Mouse (Mus musculus): Measurements from ENCODE around the gene Aacs. TPM values are rescaled to one million over a fixed set of nuclear protein-coding genes. Genes with fewer than 3 reads are reported as not detected.

Gene Aacs
- polyA plus RNA-seq, 1 experiment from 2014 or later: 17.9 TPM

- H3K9me3 ChIP-seq (replicated peaks): no peaks in the 10 kb centered on the region
- 0 out of 2 replicates have a peak overlapping the region, but pooled peaks have one; percentile 54 for H3K27ac ChIP-seq
- H3K4me2 ChIP-seq: no peak overlapping the region
- no peak for ATAC-seq (ENCODE audit: low read depth)
- 54% methylated on average over 4 of the region's 4 CpGs for WGBS (ENCODE audit: insufficient replicate concordance)
- H3K4me3 ChIP-seq (replicated peaks): no peak overlapping the region
- no peak overlapping the region for H3K9ac ChIP-seq
- no peak for DNase-seq
- peaks cover 79% of the 10 kb centered on the region for H3K4me1 ChIP-seq (replicated peaks)
- peaks cover 12% of the 10 kb centered on the region; the same call in 1 of the 2 replicates for H3K36me3 ChIP-seq
- H3K27me3 ChIP-seq: no peaks in the 10 kb centered on the region
These were observed 31.1 kb upstream of the Aacs start for GRCm38 (mm10) chr5:125444554-125444953.

- 71% methylated on average over 7 of the region's 7 CpGs for WGBS (ENCODE audit: insufficient replicate concordance)
- H3K27me3 ChIP-seq: no peaks in the 10 kb centered on the region
- no peak overlapping the region for H3K4me2 ChIP-seq
- peaks cover 75% of the 10 kb centered on the region for H3K4me1 ChIP-seq (replicated peaks)
- DNase-seq (no peak), ATAC-seq (ENCODE audit: low read depth) (no peak)
- no peaks in the 10 kb centered on the region for H3K9me3 ChIP-seq (replicated peaks)
- no peak overlapping the region for H3K27ac ChIP-seq
- H3K4me3 ChIP-seq (replicated peaks): no peak overlapping the region
- peaks cover 12% of the 10 kb centered on the region; the same call in 1 of the 2 replicates for H3K36me3 ChIP-seq
- no peak overlapping the region for H3K9ac ChIP-seq
These were observed 29.3 kb upstream of the Aacs start for GRCm38 (mm10) chr5:125446344-125446743.

GRCm38 (mm10) chr5:125448026-125448425 is 27.6 kb upstream of the Aacs start:
- H3K9me3 ChIP-seq (replicated peaks): no peaks in the 10 kb centered on the region
- peaks cover 26% of the 10 kb centered on the region; the same call in 1 of the 2 replicates for H3K36me3 ChIP-seq
- no peaks in the 10 kb centered on the region for H3K27me3 ChIP-seq
- no peak overlapping the region for H3K4me2 ChIP-seq
- H3K9ac ChIP-seq: no peak overlapping the region
- whole genome bisulfite sequencing (ENCODE audit: insufficient replicate concordance): 76% methylated on average over 3 of the region's 3 CpGs
- ATAC-seq (ENCODE audit: low read depth): no peak
- H3K4me3 ChIP-seq (replicated peaks): no peak overlapping the region
- H3K27ac ChIP-seq: no peak overlapping the region; the same call in 1 of the 2 replicates
- no peak for DNase-seq
- peaks cover 72% of the 10 kb centered on the region for H3K4me1 ChIP-seq (replicated peaks)

- 52% methylated on average over 4 of the region's 4 CpGs for WGBS (ENCODE audit: insufficient replicate concordance)
- DNase-seq: no peak
- peaks cover 66% of the 10 kb centered on the region for H3K4me1 ChIP-seq (replicated peaks)
These were observed 27.0 kb upstream of the Aacs start for GRCm38 (mm10) chr5:125448631-125449030.

GRCm38 (mm10) chr5:125449306-125449705 is 26.3 kb upstream of the Aacs start:
- Histone ChIP-seq H3K27ac (no peak overlapping the region), H3K4me1 (replicated peaks) (peaks cover 59% of the 10 kb centered on the region), H3K9ac (no peak overlapping the region), H3K4me3 (replicated peaks) (no peak overlapping the region), H3K27me3 (no peaks in the 10 kb centered on the region), H3K4me2 (no peak overlapping the region), H3K9me3 (replicated peaks) (no peaks in the 10 kb centered on the region), H3K36me3 (peaks cover 31% of the 10 kb centered on the region)
- ATAC-seq (ENCODE audit: low read depth): no peak
- no peak for DNase-seq
- WGBS (ENCODE audit: insufficient replicate concordance): 57% methylated on average over 5 of the region's 5 CpGs

More at GRCm38 (mm10) chr5:125448631-125449030, 27.0 kb upstream of the Aacs start:
- H3K4me3 ChIP-seq (replicated peaks): no peak overlapping the region
- ATAC-seq (ENCODE audit: low read depth): no peak
- peaks cover 25% of the 10 kb centered on the region; the same call in 1 of the 2 replicates for H3K36me3 ChIP-seq
- no peaks in the 10 kb centered on the region for H3K27me3 ChIP-seq
- H3K27ac ChIP-seq: no peak overlapping the region
- no peak overlapping the region for H3K4me2 ChIP-seq
- H3K9me3 ChIP-seq (replicated peaks): no peaks in the 10 kb centered on the region
- no peak overlapping the region for H3K9ac ChIP-seq

DNA sequence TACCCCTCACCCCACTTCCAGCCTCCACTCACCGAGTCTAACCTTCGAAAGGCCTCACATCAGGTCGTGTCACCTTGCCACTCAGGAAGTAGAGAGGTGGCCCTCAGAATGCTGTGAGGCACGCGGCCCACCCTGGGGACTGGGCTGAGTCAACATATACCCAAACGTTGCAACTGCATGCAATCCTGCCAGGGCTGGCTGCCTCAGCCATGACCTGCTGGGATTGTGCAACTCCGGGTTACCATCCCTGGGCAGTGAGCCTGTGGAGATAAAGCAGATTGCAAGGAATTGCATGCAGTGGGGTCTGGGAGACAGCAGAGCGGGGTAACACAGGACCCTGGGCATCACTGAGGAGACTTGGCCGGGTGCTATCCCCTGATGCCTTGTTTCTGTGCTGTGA is 23.0 kb upstream of the Aacs start:
- Histone ChIP-seq H3K4me1 (replicated peaks) (peaks cover 59% of the 10 kb centered on the region), H3K9me3 (replicated peaks) (no peaks in the 10 kb centered on the region), H3K9ac (no peak overlapping the region), H3K4me3 (replicated peaks) (no peak overlapping the region), H3K4me2 (no peak overlapping the region), H3K27me3 (no peaks in the 10 kb centered on the region), H3K36me3 (peaks cover 36% of the 10 kb centered on the region), H3K27ac (0 out of 2 replicates have a peak overlapping the region, but pooled peaks have one; percentile 19)
- ATAC-seq (ENCODE audit: low read depth) (peak; percentile 40), DNase-seq (no peak)
- 74% methylated on average over 9 of the region's 9 CpGs for WGBS (ENCODE audit: insufficient replicate concordance)

- Histone ChIP-seq H3K4me1 (replicated peaks) (peaks cover 54% of the 10 kb centered on the region), H3K9ac (no peak overlapping the region), H3K4me2 (no peak overlapping the region), H3K9me3 (replicated peaks) (no peaks in the 10 kb centered on the region), H3K4me3 (replicated peaks) (no peak overlapping the region), H3K27me3 (no peaks in the 10 kb centered on the region), H3K27ac (peak overlapping the region; percentile 73), H3K36me3 (peaks cover 36% of the 10 kb centered on the region)
- 38% methylated on average over 6 of the region's 6 CpGs for WGBS (ENCODE audit: insufficient replicate concordance)
- peak; percentile 25 for DNase-seq
- ATAC-seq (ENCODE audit: low read depth): peak; percentile 58
These were observed 19.5 kb upstream of the Aacs start for GRCm38 (mm10) chr5:125456100-125456499.

DNA sequence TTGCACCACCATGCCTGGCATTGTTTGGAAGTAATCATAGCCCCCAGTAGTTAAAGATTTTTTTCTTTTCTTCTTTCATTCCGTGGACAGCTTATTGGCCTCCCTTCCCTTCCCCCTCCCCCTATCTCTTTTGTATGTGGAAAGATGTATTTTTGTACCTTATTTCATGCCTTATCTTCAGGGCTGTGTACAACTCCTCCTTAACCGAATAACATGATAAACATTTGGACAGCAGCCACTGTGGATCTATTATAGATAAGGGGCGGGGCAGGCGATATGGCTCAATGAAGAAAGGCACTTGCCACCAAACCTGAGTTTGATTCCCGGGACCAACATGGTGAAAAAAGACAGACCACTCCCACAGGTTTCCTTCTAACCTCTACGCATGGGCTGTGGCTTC is 18.1 kb upstream of the Aacs start:
- peak overlapping the region; percentile 34 for H3K4me2 ChIP-seq
- peaks cover 56% of the 10 kb centered on the region for H3K4me1 ChIP-seq (replicated peaks)
- peak overlapping the region; percentile 29; the same call in 1 of the 2 replicates for H3K9ac ChIP-seq
- peaks cover 27% of the 10 kb centered on the region for H3K36me3 ChIP-seq
- H3K4me3 ChIP-seq (replicated peaks): no peak overlapping the region; the same call in 1 of the 2 replicates
- 20% methylated on average over 6 of the region's 6 CpGs for WGBS (ENCODE audit: insufficient replicate concordance)
- H3K27ac ChIP-seq: peak overlapping the region; percentile 63; the same call in 1 of the 2 replicates
- peak; percentile 29 for DNase-seq
- ATAC-seq (ENCODE audit: low read depth): peak; percentile 56
- no peaks in the 10 kb centered on the region for H3K27me3 ChIP-seq
- H3K9me3 ChIP-seq (replicated peaks): no peaks in the 10 kb centered on the region

DNA sequence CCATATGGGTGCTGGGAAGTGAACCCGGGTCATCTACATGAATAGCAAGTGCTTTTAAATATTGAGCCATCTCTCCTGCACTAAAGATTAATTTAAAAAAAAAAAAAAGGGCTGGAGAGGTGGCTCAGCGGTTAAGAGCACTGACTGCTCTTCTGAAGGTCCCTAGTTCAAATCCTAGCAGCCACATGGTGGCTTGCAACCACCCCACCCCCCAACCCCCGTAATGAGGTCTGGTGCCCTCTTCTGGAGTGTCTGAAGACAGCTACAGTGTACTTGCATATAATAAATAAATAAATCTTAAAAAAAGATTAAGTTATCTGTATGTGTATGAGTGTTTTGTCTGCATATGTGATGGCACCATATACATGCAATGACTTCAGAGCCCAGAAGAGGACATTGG is 15.0 kb upstream of the Aacs start:
- H3K4me3 ChIP-seq (replicated peaks): no peak overlapping the region
- WGBS (ENCODE audit: insufficient replicate concordance): 81% methylated on average over 3 of the region's 3 CpGs
- H3K36me3 ChIP-seq: no peaks in the 10 kb centered on the region
- H3K9ac ChIP-seq: no peak overlapping the region
- no peak overlapping the region for H3K27ac ChIP-seq
- DNase-seq (no peak), ATAC-seq (ENCODE audit: low read depth) (no peak)
- H3K9me3 ChIP-seq (replicated peaks): no peaks in the 10 kb centered on the region
- peaks cover 69% of the 10 kb centered on the region for H3K4me1 ChIP-seq (replicated peaks)
- no peak overlapping the region for H3K4me2 ChIP-seq
- H3K27me3 ChIP-seq: no peaks in the 10 kb centered on the region

DNA sequence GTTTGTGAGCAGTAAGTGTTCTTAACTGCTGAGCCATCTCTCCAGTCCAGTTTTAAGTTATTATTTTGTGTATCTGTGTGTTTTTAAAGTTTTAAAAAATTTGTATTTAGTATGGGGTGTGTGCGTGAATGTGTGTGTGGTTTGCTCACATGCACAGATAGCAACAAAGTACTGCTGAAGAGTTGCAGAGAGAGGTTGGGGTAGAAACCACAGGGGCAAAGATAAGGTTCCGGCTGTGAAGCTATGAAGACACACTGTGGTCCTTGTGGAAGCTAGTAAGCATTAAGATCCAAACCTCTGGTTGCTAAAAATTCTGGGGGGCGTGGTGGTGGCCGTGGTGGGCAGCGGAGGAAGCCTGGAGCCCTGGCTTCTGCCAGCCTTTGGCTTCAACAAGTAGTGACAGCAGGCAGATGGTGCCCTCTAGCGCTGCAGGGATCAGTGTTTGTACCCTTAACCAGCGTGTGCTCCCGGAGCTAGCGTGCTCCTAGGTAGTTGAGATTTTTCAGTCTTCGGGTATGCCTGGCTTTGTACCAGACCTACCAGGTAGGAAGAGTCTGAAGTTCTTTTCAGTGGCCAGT is 13.7 kb upstream of the Aacs start:
- Histone ChIP-seq H3K36me3 (no peaks in the 10 kb centered on the region), H3K4me3 (replicated peaks) (no peak overlapping the region), H3K9me3 (replicated peaks) (no peaks in the 10 kb centered on the region), H3K27me3 (no peaks in the 10 kb centered on the region), H3K4me1 (replicated peaks) (peaks cover 66% of the 10 kb centered on the region), H3K27ac (peak overlapping the region; percentile 36; the same call in 1 of the 2 replicates), H3K4me2 (peak overlapping the region; percentile 30), H3K9ac (peak overlapping the region; percentile 46; the same call in 1 of the 2 replicates)
- ATAC-seq (ENCODE audit: low read depth): no peak
- 13% methylated on average over 10 of the region's 10 CpGs for WGBS (ENCODE audit: insufficient replicate concordance)
- DNase-seq: peak; percentile 40

- peak overlapping the region; percentile 54 for H3K9ac ChIP-seq
- H3K4me3 ChIP-seq (replicated peaks): peak overlapping the region; percentile 28
- DNase-seq (no peak), ATAC-seq (ENCODE audit: low read depth) (peak; percentile 6; the same call in 1 of the 2 replicates)
- H3K9me3 ChIP-seq (replicated peaks): no peaks in the 10 kb centered on the region
- peaks cover 68% of the 10 kb centered on the region for H3K4me1 ChIP-seq (replicated peaks)
- 33% methylated on average over 7 of the region's 7 CpGs for WGBS (ENCODE audit: insufficient replicate concordance)
- no peaks in the 10 kb centered on the region for H3K27me3 ChIP-seq
- peak overlapping the region; percentile 84 for H3K27ac ChIP-seq
- peak overlapping the region; percentile 66 for H3K4me2 ChIP-seq
- no peaks in the 10 kb centered on the region for H3K36me3 ChIP-seq
These were observed 10.4 kb upstream of the Aacs start for GRCm38 (mm10) chr5:125465192-125465591.

- Histone ChIP-seq H3K9ac (peak overlapping the region; percentile 65), H3K36me3 (no peaks in the 10 kb centered on the region), H3K27ac (peak overlapping the region; percentile 79), H3K4me3 (replicated peaks) (peak overlapping the region; percentile 57), H3K9me3 (replicated peaks) (no peaks in the 10 kb centered on the region), H3K4me1 (replicated peaks) (peaks cover 73% of the 10 kb centered on the region), H3K4me2 (peak overlapping the region; percentile 66), H3K27me3 (no peaks in the 10 kb centered on the region)
- WGBS (ENCODE audit: insufficient replicate concordance): under 1% methylated on average over 25 of the region's 25 CpGs
- DNase-seq: peak; percentile 97
- ATAC-seq (ENCODE audit: low read depth): peak; percentile 99
These were observed 9.9 kb upstream of the Aacs start for GRCm38 (mm10) chr5:125465701-125466106.
